Mouse (Mus musculus) heart, postnatal 0 days (tissue): Measurements from ENCODE around the gene A430005L14Rik. TPM values are rescaled to one million over a fixed set of nuclear protein-coding genes. Genes with fewer than 3 reads are reported as not detected.
A peak's percentile ranks its signal among the peaks of the same experiment; 100 is the strongest.

Experiments used
- ATAC-seq: fragments of 200-750 bp; cut with Nextera tagmentation; 2 replicates; pipeline ENCODE4 v1.8.0; 2017; ENCODE audit warnings: low read depth, moderate number of reproducible peaks, moderate library complexity; ENCODE audit not compliant: insufficient read depth
- DNase-seq: peaks from one replicate; pipeline ENCODE4 v3.0.0-alpha.2; 2016; ENCODE audit warnings: low spot score
- H3K27ac ChIP-seq: fragments of 300-500 bp; sonication (generic); 2 replicates; pipeline ENCODE4 v1.5.1; 2014; ENCODE audit warnings: low read depth, mild to moderate bottlenecking
- H3K27me3 ChIP-seq: fragments of 300-500 bp; sonication (generic); 2 replicates; pipeline ENCODE4 v1.6.1; 2014; ENCODE audit warnings: low read length, mixed read lengths; ENCODE audit not compliant: control insufficient read depth, insufficient read depth
- H3K36me3 ChIP-seq: fragments of 300-500 bp; sonication (generic); replicated peaks from 2 replicates; pipeline ENCODE4 v1.6.1; 2014; ENCODE audit warnings: low read length, mixed read lengths; ENCODE audit not compliant: control insufficient read depth, insufficient read depth
- H3K4me1 ChIP-seq: fragments of 300-500 bp; sonication (generic); 2 replicates; pipeline ENCODE4 v1.6.1; 2014; ENCODE audit warnings: antibody characterized with exemption; ENCODE audit not compliant: control insufficient read depth, insufficient read depth
- H3K4me2 ChIP-seq: fragments of 300-500 bp; sonication (generic); 2 replicates; pipeline ENCODE4 v1.6.1; 2014; ENCODE audit warnings: low read depth, mild to moderate bottlenecking, low read length, moderate library complexity
- H3K4me3 ChIP-seq: fragments of 300-500 bp; sonication (generic); 2 replicates; pipeline ENCODE4 v1.5.1; 2014; ENCODE audit warnings: low read depth, low read length
- H3K9ac ChIP-seq: fragments of 300-500 bp; sonication (generic); replicated peaks from 2 replicates; pipeline ENCODE4 v1.6.1; 2014; ENCODE audit warnings: low read depth, low read length, mixed read lengths
- H3K9me3 ChIP-seq: fragments of 300-500 bp; sonication (generic); replicated peaks from 2 replicates; pipeline ENCODE4 v1.6.1; 2016; ENCODE audit warnings: low read length; ENCODE audit not compliant: control insufficient read depth
- CTCF ChIP-seq: IDR thresholded peaks from 2 replicates; pipeline ENCODE4 v1.5.1; 2016; ENCODE audit warnings: antibody characterized with exemption, control low read depth, low read depth
- EP300 ChIP-seq: IDR thresholded peaks from 2 replicates; pipeline ENCODE4 v1.6.1; 2016; ENCODE audit warnings: antibody characterized with exemption, low read depth
- WGBS: fragments of 180-500 bp; shearing (Covaris S2); extraction: QIAGEN DNeasy Blood & Tissue Kit; methylation state at CpG from one replicate; pipeline ENCODE4 v1.1.7; 2014; 5-methylcytosine and 5-hydroxymethylcytosine counted together
- polyA plus RNA-seq: library from polyadenylated mRNA; unstranded; fragments of >200 nt; fragmentation: Nextera tagmentation; extraction: Ambion mirVana; gene quantifications from 2 replicates; pipeline ENCODE4 v1.2.1, GENCODE M21; 2015
- total RNA-seq: library from RNA; depleted of rRNA; stranded (reverse); fragments of >200 nt; gene quantifications from 2 replicates; pipeline ENCODE4 v1.2.3, GENCODE M21; 2014; ENCODE audit warnings: low replicate concordance

The A430005L14Rik gene
- total and polyA plus RNA-seq, 2 experiments from 2014 or later, result 27.1 to 45.0 TPM

GRCm38 (mm10) chr4:153966651-153967050, 9.6 kb downstream of the A430005L14Rik start:
- Histone ChIP-seq H3K27ac (no peak overlapping the region), H3K9ac (no peak overlapping the region), H3K9me3 (no peaks in the 10 kb centered on the region), H3K36me3 (peaks cover 73% of the 10 kb centered on the region), H3K27me3 (no peaks in the 10 kb centered on the region), H3K4me3 (no peak overlapping the region), H3K4me2 (no peak overlapping the region), H3K4me1 (no peaks in the 10 kb centered on the region)
- no peak for DNase-seq
- no peak for ATAC-seq
- 84% methylated on average over 5 of the region's 5 CpGs for WGBS
- no peak for TF ChIP-seq CTCF
- TF ChIP-seq EP300, result no peak

GRCm38 (mm10) chr4:153967556-153967955, 10.5 kb downstream of the A430005L14Rik start:
- no peaks in the 10 kb centered on the region for H3K27me3 ChIP-seq
- H3K27ac ChIP-seq, result no peak overlapping the region
- 69% methylated on average over 2 of the region's 2 CpGs for WGBS
- no peak overlapping the region for H3K4me3 ChIP-seq
- DNase-seq (no peak), ATAC-seq (no peak)
- TF ChIP-seq CTCF (no peak), EP300 (no peak)
- peaks cover 64% of the 10 kb centered on the region for H3K36me3 ChIP-seq
- H3K9me3 ChIP-seq, result no peaks in the 10 kb centered on the region
- H3K4me2 ChIP-seq, result no peak overlapping the region
- H3K4me1 ChIP-seq, result no peaks in the 10 kb centered on the region
- H3K9ac ChIP-seq, result no peak overlapping the region

GRCm38 (mm10) chr4:153968063-153968462, 11.0 kb downstream of the A430005L14Rik start:
- H3K27me3 ChIP-seq, result no peaks in the 10 kb centered on the region
- ATAC-seq (no peak), DNase-seq (no peak)
- no peak overlapping the region for H3K4me3 ChIP-seq
- no peaks in the 10 kb centered on the region for H3K4me1 ChIP-seq
- 69% methylated on average over 2 of the region's 2 CpGs for WGBS
- H3K9ac ChIP-seq, result no peak overlapping the region
- H3K27ac ChIP-seq, result no peak overlapping the region
- TF ChIP-seq CTCF (no peak), EP300 (no peak)
- peaks cover 62% of the 10 kb centered on the region for H3K36me3 ChIP-seq
- no peaks in the 10 kb centered on the region for H3K9me3 ChIP-seq
- no peak overlapping the region for H3K4me2 ChIP-seq

GRCm38 (mm10) chr4:153974431-153975291, 17.6 kb downstream of the A430005L14Rik start, which contains the start of the genes Dffb and Cep104:
Dffb (minus strand) TSS chr4:153975126.
Cep104 (plus strand) TSS chr4:153975194.
- Histone ChIP-seq H3K4me1 (peaks cover 10% of the 10 kb centered on the region; the same call in 1 of the 2 replicates), H3K9me3 (no peaks in the 10 kb centered on the region), H3K4me2 (peak within 1 kb of the TSS; percentile 98), H3K27me3 (no peaks in the 10 kb centered on the region), H3K36me3 (peaks cover 28% of the 10 kb centered on the region), H3K27ac (peak within 1 kb of the TSS; percentile 43; the same call in 1 of the 2 replicates), H3K4me3 (peak within 1 kb of the TSS; percentile 84), H3K9ac (peak within 1 kb of the TSS; percentile 82)
- ATAC-seq (peak; percentile 99), DNase-seq (peak; percentile 90)
- WGBS, result 1% methylated on average over 68 of the region's 68 CpGs
- TF ChIP-seq CTCF, result no peak
- no peak for TF ChIP-seq EP300

DNA sequence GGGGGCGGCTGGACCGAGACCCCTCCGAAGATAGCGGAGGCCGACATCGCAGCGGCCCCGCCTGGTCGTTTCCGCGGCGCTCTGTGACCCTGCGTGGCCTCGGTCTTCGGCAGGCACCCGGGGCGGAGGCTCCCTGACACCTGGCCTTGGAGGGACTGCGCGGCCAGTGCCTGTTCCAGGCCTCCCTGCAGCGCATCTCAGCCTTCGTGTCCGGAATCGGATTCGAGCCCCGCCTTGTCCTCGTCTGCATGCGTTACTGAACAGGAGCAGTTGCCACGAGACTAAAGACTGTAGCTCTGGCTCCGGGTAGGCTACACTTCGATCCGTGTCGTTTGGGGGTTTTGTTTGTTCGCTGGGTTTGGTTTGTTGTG, 18.2 kb downstream of the A430005L14Rik start:
- Histone ChIP-seq H3K9ac (peak overlapping the region; percentile 82), H3K27me3 (no peaks in the 10 kb centered on the region), H3K4me3 (peak overlapping the region; percentile 84), H3K4me2 (peak overlapping the region; percentile 98), H3K9me3 (no peaks in the 10 kb centered on the region), H3K4me1 (peaks cover 10% of the 10 kb centered on the region; the same call in 1 of the 2 replicates), H3K36me3 (peaks cover 27% of the 10 kb centered on the region; the same call in 1 of the 2 replicates), H3K27ac (peak overlapping the region; percentile 40; the same call in 1 of the 2 replicates)
- WGBS, result under 1% methylated on average over 32 of the region's 33 CpGs
- no peak for DNase-seq
- ATAC-seq, result peak; percentile 54
- TF ChIP-seq CTCF (no peak), EP300 (no peak)

DNA sequence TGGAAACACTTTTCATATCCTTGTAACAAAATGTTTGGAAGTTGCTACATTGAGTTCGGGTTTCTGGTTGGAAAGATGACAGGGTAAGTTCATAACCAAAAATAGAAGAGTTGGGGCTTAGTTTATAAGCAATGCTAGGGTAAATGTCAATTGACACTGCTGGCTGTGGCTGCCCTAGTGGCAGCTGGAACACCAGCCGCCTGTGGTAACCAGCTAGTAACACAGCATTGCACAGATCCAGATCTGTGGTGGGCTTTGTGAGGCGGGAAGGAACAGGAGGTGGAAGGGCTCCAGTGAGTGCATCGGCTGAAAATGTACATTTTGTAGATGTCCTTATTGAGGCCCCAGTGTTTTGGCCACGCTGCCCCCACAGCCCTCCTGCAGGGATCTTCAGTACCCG, 18.7 kb downstream of the A430005L14Rik start:
- Histone ChIP-seq H3K9ac (peak overlapping the region; percentile 82), H3K36me3 (peaks cover 27% of the 10 kb centered on the region), H3K27me3 (no peaks in the 10 kb centered on the region), H3K4me1 (peaks cover 10% of the 10 kb centered on the region; the same call in 1 of the 2 replicates), H3K4me3 (peak overlapping the region; percentile 84), H3K4me2 (peak overlapping the region; percentile 98), H3K9me3 (no peaks in the 10 kb centered on the region), H3K27ac (no peak overlapping the region)
- DNase-seq (no peak), ATAC-seq (no peak)
- TF ChIP-seq CTCF (no peak), EP300 (no peak)
- WGBS, result 37% methylated on average over 6 of the region's 6 CpGs
